Mouse (Mus musculus): Measurements from ENCODE around the gene Mrpl49. TPM values are rescaled to one million over a fixed set of nuclear protein-coding genes. Genes with fewer than 3 reads are reported as not detected.

The Mrpl49 gene
- total RNA-seq, 1 experiment = 62.7 TPM

GRCm38 (mm10) chr19:6069851-6070250, 12.3 kb upstream of the Mrpl49 start:
- H3K4me3 ChIP-seq (ENCODE audit: insufficient read depth in 1 of 2, low read depth in 1 of 2, low read length in 2 of 2, poor library complexity in 1 of 2, severe bottlenecking in 1 of 2) = no peak overlapping the region
- no peaks in the 10 kb centered on the region for H3K9me3 ChIP-seq (ENCODE audit: control insufficient read depth, insufficient read depth, low read depth, low read length)
- no peak for TF ChIP-seq MAFK (IDR thresholded peaks at IDR 0.05; ENCODE audit: insufficient read depth, low read depth, low read length)
- no peak for TF ChIP-seq HCFC1 (IDR thresholded peaks at IDR 0.05; ENCODE audit: borderline replicate concordance, insufficient read depth, low read length)
- DNase-seq (ENCODE audit: low read depth, low spot score) = no peak
- H3K4me1 ChIP-seq (ENCODE audit: control insufficient read depth in 2 of 2, insufficient read depth in 2 of 2, low read length in 2 of 2, poor library complexity in 1 of 2) = peaks cover 0 to 11% of the 10 kb centered on the region in 2 experiments; a peak in 1 of 4 replicates
- H3K36me3 ChIP-seq (ENCODE audit: control insufficient read depth, insufficient read depth, low read length, poor library complexity, severe bottlenecking) = peaks cover 3% of the 10 kb centered on the region; the same call in 1 of the 2 replicates
- no peak overlapping the region for H3K9ac ChIP-seq (ENCODE audit: insufficient read depth, low read depth, low read length, poor library complexity, severe bottlenecking)
- no peak overlapping the region for H3K27ac ChIP-seq (ENCODE audit: insufficient read depth, low read depth, low read length, poor library complexity, severe bottlenecking)
- in situ Hi-C loops (cut with MboI; ENCODE audit: low sequenced_read_pairs in 2 of 2, unreplicated experiment in 2 of 2) = no loop called here

GRCm38 (mm10) chr19:6068951-6069350, 11.4 kb upstream of the Mrpl49 start:
- Histone ChIP-seq H3K9ac (ENCODE audit: insufficient read depth, low read depth, low read length, poor library complexity, severe bottlenecking) (no peak overlapping the region), H3K36me3 (ENCODE audit: control insufficient read depth, insufficient read depth, low read length, poor library complexity, severe bottlenecking) (peaks cover 3% of the 10 kb centered on the region; the same call in 1 of the 2 replicates), H3K4me3 (ENCODE audit: insufficient read depth in 1 of 2, low read depth in 1 of 2, low read length in 2 of 2, poor library complexity in 1 of 2, severe bottlenecking in 1 of 2) (no peak overlapping the region), H3K4me1 (ENCODE audit: control insufficient read depth in 2 of 2, insufficient read depth in 2 of 2, low read length in 2 of 2, poor library complexity in 1 of 2) (peaks cover 0 to 11% of the 10 kb centered on the region in 2 experiments; a peak in 1 of 4 replicates), H3K27ac (ENCODE audit: insufficient read depth, low read depth, low read length, poor library complexity, severe bottlenecking) (no peak overlapping the region), H3K9me3 (ENCODE audit: control insufficient read depth, insufficient read depth, low read depth, low read length) (no peaks in the 10 kb centered on the region)
- no peak for TF ChIP-seq MAFK (IDR thresholded peaks at IDR 0.05; ENCODE audit: insufficient read depth, low read depth, low read length)
- no peak for TF ChIP-seq HCFC1 (IDR thresholded peaks at IDR 0.05; ENCODE audit: borderline replicate concordance, insufficient read depth, low read length)
- no peak for TF ChIP-seq ZNF384 (IDR thresholded peaks at IDR 0.05; ENCODE audit: low read depth, low read length)
- no peak for TF ChIP-seq CHD2 (IDR thresholded peaks at IDR 0.05; ENCODE audit: low read depth, low read length)
- TF ChIP-seq ZC3H11A (IDR thresholded peaks at IDR 0.05; ENCODE audit: borderline replicate concordance, low read depth, low read length) = no peak
- in situ Hi-C loops (cut with MboI; ENCODE audit: low sequenced_read_pairs in 2 of 2, unreplicated experiment in 2 of 2) = no loop called here
- no peak for DNase-seq (ENCODE audit: low read depth, low spot score)

GRCm38 (mm10) chr19:6067724-6068415, 10.3 kb upstream of the Mrpl49 start, which contains the start of gene Tm7sf2:
Gene Tm7sf2, minus strand, starts transcription at chr19:6068373.
- H3K9me3 ChIP-seq (ENCODE audit: control insufficient read depth, insufficient read depth, low read depth, low read length) = no peaks in the 10 kb centered on the region
- H3K36me3 ChIP-seq (ENCODE audit: control insufficient read depth, insufficient read depth, low read length, poor library complexity, severe bottlenecking) = peaks cover 3% of the 10 kb centered on the region; the same call in 1 of the 2 replicates
- peaks cover 0 to 11% of the 10 kb centered on the region in 2 experiments; a peak in 1 of 4 replicates for H3K4me1 ChIP-seq (ENCODE audit: control insufficient read depth in 2 of 2, insufficient read depth in 2 of 2, low read length in 2 of 2, poor library complexity in 1 of 2)
- H3K27ac ChIP-seq (ENCODE audit: insufficient read depth, low read depth, low read length, poor library complexity, severe bottlenecking) = peak within 1 kb of the TSS; percentile 28; the same call in 1 of the 2 replicates
- peak within 1 kb of the TSS; percentile 71 to 95 for H3K4me3 ChIP-seq (ENCODE audit: insufficient read depth in 1 of 2, low read depth in 1 of 2, low read length in 2 of 2, poor library complexity in 1 of 2, severe bottlenecking in 1 of 2)
- peak; percentile 89 for DNase-seq (ENCODE audit: low read depth, low spot score)
- no peak for TF ChIP-seq HCFC1 (IDR thresholded peaks at IDR 0.05; ENCODE audit: borderline replicate concordance, insufficient read depth, low read length)
- TF ChIP-seq ZC3H11A (IDR thresholded peaks at IDR 0.05; ENCODE audit: borderline replicate concordance, low read depth, low read length) = no peak
- no peak for TF ChIP-seq ZNF384 (IDR thresholded peaks at IDR 0.05; ENCODE audit: low read depth, low read length)
- no peak for TF ChIP-seq MAFK (IDR thresholded peaks at IDR 0.05; ENCODE audit: insufficient read depth, low read depth, low read length)
- TF ChIP-seq CHD2 (IDR thresholded peaks at IDR 0.05; ENCODE audit: low read depth, low read length) = no peak
- H3K9ac ChIP-seq (ENCODE audit: insufficient read depth, low read depth, low read length, poor library complexity, severe bottlenecking) = peak within 1 kb of the TSS; percentile 73
- in situ Hi-C loops (cut with MboI; ENCODE audit: low sequenced_read_pairs in 2 of 2, unreplicated experiment in 2 of 2) = no loop called here

- TF ChIP-seq MAFK (IDR thresholded peaks at IDR 0.05; ENCODE audit: insufficient read depth, low read depth, low read length) = no peak
- no peak for TF ChIP-seq ZC3H11A (IDR thresholded peaks at IDR 0.05; ENCODE audit: borderline replicate concordance, low read depth, low read length)
- TF ChIP-seq HCFC1 (IDR thresholded peaks at IDR 0.05; ENCODE audit: borderline replicate concordance, insufficient read depth, low read length) = no peak
- TF ChIP-seq CHD2 (IDR thresholded peaks at IDR 0.05; ENCODE audit: low read depth, low read length) = no peak
- TF ChIP-seq ZNF384 (IDR thresholded peaks at IDR 0.05; ENCODE audit: low read depth, low read length) = no peak
- Histone ChIP-seq H3K4me3 (ENCODE audit: insufficient read depth in 1 of 2, low read depth in 1 of 2, low read length in 2 of 2, poor library complexity in 1 of 2, severe bottlenecking in 1 of 2) (peak overlapping the region; percentile 71 to 95), H3K27ac (ENCODE audit: insufficient read depth, low read depth, low read length, poor library complexity, severe bottlenecking) (peak overlapping the region; percentile 28; the same call in 1 of the 2 replicates), H3K9me3 (ENCODE audit: control insufficient read depth, insufficient read depth, low read depth, low read length) (no peaks in the 10 kb centered on the region), H3K4me1 (ENCODE audit: control insufficient read depth in 2 of 2, insufficient read depth in 2 of 2, low read length in 2 of 2, poor library complexity in 1 of 2) (peaks cover 0 to 14% of the 10 kb centered on the region in 2 experiments; a peak in 1 of 4 replicates), H3K9ac (ENCODE audit: insufficient read depth, low read depth, low read length, poor library complexity, severe bottlenecking) (peak overlapping the region; percentile 73), H3K36me3 (ENCODE audit: control insufficient read depth, insufficient read depth, low read length, poor library complexity, severe bottlenecking) (peaks cover 3% of the 10 kb centered on the region; the same call in 1 of the 2 replicates)
- peak; percentile 85 for DNase-seq (ENCODE audit: low read depth, low spot score)
- in situ Hi-C loops (cut with MboI; ENCODE audit: low sequenced_read_pairs in 2 of 2, unreplicated experiment in 2 of 2) = no loop called here
Observed at GRCm38 (mm10) chr19:6067011-6067723, 9.6 kb upstream of the Mrpl49 start.
